27 mouse cellular contexts compared by ENCODE assay signal in the genomic region with DNA sequence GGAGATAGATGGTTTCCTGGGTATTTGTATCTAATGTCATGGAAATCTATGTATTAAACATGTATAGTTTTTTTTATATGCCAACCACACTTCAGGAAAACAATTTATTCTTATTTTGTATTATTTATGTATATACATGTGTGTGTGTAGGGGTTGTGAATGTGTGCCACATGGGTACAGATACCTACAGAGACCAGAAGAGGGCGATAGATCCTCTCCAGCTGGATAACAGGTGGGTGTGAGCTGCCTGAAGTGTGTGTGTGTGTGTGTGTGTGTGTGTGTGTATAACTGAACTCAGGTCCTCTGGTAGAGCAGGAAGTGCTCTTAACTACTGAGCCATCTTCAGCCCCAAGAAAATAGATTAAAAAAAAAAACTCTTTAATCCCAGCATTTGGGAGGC. TPM values are rescaled to one million over a fixed set of nuclear protein-coding genes. Genes with fewer than 3 reads are reported as not detected.
DNase-seq lines count a peak whose midpoint lies in the region; ATAC-seq and TF ChIP-seq lines count a peak whose summit lies in the region.
"Had no signal": no experiment of that assay in that cellular context is flagged by ENCODE, and none has a peak within 500 bp of the region (broad histone marks: within the 10 kb centered on the region; RNA-seq: fewer than 3 reads in every experiment).

No protein-coding gene starts in this region.

- TF ChIP-seq POLR2A in heart, adult 2 months (IDR thresholded peaks at IDR 0.05; ENCODE audit: insufficient read depth, low read depth, low read length) = no peak
- no peak for TF ChIP-seq POLR2A in liver, adult 2 months (IDR thresholded peaks at IDR 0.05; ENCODE audit: extremely low read depth, insufficient read depth, low read length)

- 0 out of 2 replicates have a peak, but pooled peaks cover 13% of the 10 kb centered on the region for H3K9me3 ChIP-seq in liver, embryonic 12.5 days (replicated peaks)
- H3K9me3 ChIP-seq: embryonic facial prominence, embryonic 15.5 days; limb, embryonic 15.5 days; stomach, embryonic 15.5 days had no signal

- H3K36me3 ChIP-seq in heart, adult 2 months (ENCODE audit: control insufficient read depth, insufficient read depth, low read length) = no peaks in the 10 kb centered on the region; the same call in 1 of the 2 replicates
- H3K36me3 ChIP-seq in liver, adult 2 months (ENCODE audit: control insufficient read depth, insufficient read depth, low read length) = no peaks in the 10 kb centered on the region
- no peaks in the 10 kb centered on the region for H3K36me3 ChIP-seq in liver, embryonic 12.5 days
- H3K36me3 ChIP-seq: embryonic facial prominence, embryonic 15.5 days; heart, embryonic 13.5 days; limb, embryonic 15.5 days; midbrain, embryonic 10.5 days; stomach, embryonic 15.5 days had no signal

- no peaks in the 10 kb centered on the region for H3K79me2 ChIP-seq in heart, adult 2 months (replicated peaks; ENCODE audit: control insufficient read depth, insufficient read depth, low read length)
- no peaks in the 10 kb centered on the region for H3K79me2 ChIP-seq in liver, adult 2 months (ENCODE audit: control insufficient read depth, insufficient read depth, low read length)

- no peaks in the 10 kb centered on the region for H3K27me3 ChIP-seq in heart, adult 2 months (ENCODE audit: control insufficient read depth, insufficient read depth, low read length)
- no peaks in the 10 kb centered on the region for H3K27me3 ChIP-seq in liver, adult 2 months (ENCODE audit: control insufficient read depth, insufficient read depth, low read length)
- no peaks in the 10 kb centered on the region for H3K27me3 ChIP-seq in liver, embryonic 12.5 days (replicated peaks)
- H3K27me3 ChIP-seq: embryonic facial prominence, embryonic 15.5 days; heart, embryonic 13.5 days; limb, embryonic 15.5 days; stomach, embryonic 15.5 days had no signal

- H3K27ac ChIP-seq in heart, adult 2 months = no peak overlapping the region
- H3K27ac ChIP-seq in liver, adult 2 months (replicated peaks; ENCODE audit: insufficient read depth, low read depth, low read length) = no peak overlapping the region
- no peak overlapping the region for H3K27ac ChIP-seq in liver, embryonic 12.5 days
- H3K27ac ChIP-seq: embryonic facial prominence, embryonic 15.5 days; heart, embryonic 13.5 days; limb, embryonic 15.5 days; midbrain, embryonic 10.5 days; stomach, embryonic 15.5 days had no signal

- H3K4me2 ChIP-seq in liver, embryonic 12.5 days = no peak overlapping the region
- H3K4me2 ChIP-seq: embryonic facial prominence, embryonic 15.5 days; heart, embryonic 13.5 days; limb, embryonic 15.5 days; stomach, embryonic 15.5 days had no signal

- peaks cover 10% of the 10 kb centered on the region for H3K4me1 ChIP-seq in heart, adult 2 months (ENCODE audit: control insufficient read depth, insufficient read depth, low read length)
- H3K4me1 ChIP-seq in liver, adult 2 months (ENCODE audit: control insufficient read depth, insufficient read depth, low read length) = peaks cover 26% of the 10 kb centered on the region
- peaks cover 35% of the 10 kb centered on the region for H3K4me1 ChIP-seq in liver, embryonic 12.5 days

- no peak for TF ChIP-seq EP300 in heart, adult 2 months (IDR thresholded peaks at IDR 0.05; ENCODE audit: insufficient read depth, low read depth, low read length)

- no peak for ATAC-seq in liver, embryonic 12.5 days
- ATAC-seq in activated CD4-positive, CD25-positive, alpha-beta regulatory T cell, adult 4 months = no peak
- ATAC-seq: forebrain, embryonic 14.5 days; inflammation-experienced regulatory T-cells, adult 6 months had no signal

- peak; percentile 24; the same call in 1 of the 2 replicates for TF ChIP-seq CTCF in heart, adult 2 months (IDR thresholded peaks at IDR 0.05)
- peak; percentile 20; the same call in 1 of the 2 replicates for TF ChIP-seq CTCF in liver, adult 2 months (IDR thresholded peaks at IDR 0.05; ENCODE audit: low read depth, low read length)

- no peak overlapping the region for H3K4me3 ChIP-seq in heart, adult 2 months
- no peak overlapping the region for H3K4me3 ChIP-seq in liver, adult 2 months (ENCODE audit: insufficient read depth, low read depth, low read length)
- no peak overlapping the region for H3K4me3 ChIP-seq in liver, embryonic 12.5 days
- H3K4me3 ChIP-seq: embryonic facial prominence, embryonic 15.5 days; heart, embryonic 13.5 days; limb, embryonic 15.5 days; midbrain, embryonic 10.5 days; stomach, embryonic 15.5 days had no signal

- DNase-seq in heart, adult 2 months = no peak
- no peak for DNase-seq in heart, adult 8-10 months (ENCODE audit: low spot score)
- no peak for DNase-seq in liver, adult 2 months (ENCODE audit: extremely low read depth, low read depth, low spot score)
- DNase-seq in A20 (ENCODE audit: low read depth, low spot score) = peak; percentile 44
- DNase-seq in T-cell, adult 2 months (ENCODE audit: low spot score) = peak; percentile 23
- no peak for DNase-seq in layer of hippocampus, adult 9-10 months (ENCODE audit: low spot score)
- DNase-seq: adrenal gland, postnatal 36 days; cerebellum, adult 9-11 months; gastrocnemius, postnatal 14 days; heart, adult 11 months; heart, postnatal 14 days; kidney, postnatal 4 days; left cerebral cortex, postnatal 4 days; lung, postnatal 10 days; retina, postnatal 1 day; right cerebral cortex, postnatal 25 days; thymus, adult 18-20 months; thymus, postnatal 4 days had no signal

- no peak overlapping the region for H3K9ac ChIP-seq in heart, adult 2 months (ENCODE audit: low read depth, low read length)
- H3K9ac ChIP-seq in liver, adult 2 months (ENCODE audit: low read depth, low read length) = no peak overlapping the region
- no peak overlapping the region for H3K9ac ChIP-seq in liver, embryonic 12.5 days
- H3K9ac ChIP-seq: embryonic facial prominence, embryonic 15.5 days; heart, embryonic 13.5 days; limb, embryonic 15.5 days; stomach, embryonic 15.5 days had no signal

- 84% methylated on average over 1 of the region's 1 CpGs for WGBS in heart, adult 2 months
- 92% methylated on average over 1 of the region's 1 CpGs for WGBS in liver, adult 2 months
- 59% methylated on average over 1 of the region's 1 CpGs for WGBS in liver, embryonic 12.5 days (ENCODE audit: insufficient replicate concordance)

- intact Hi-C loops in heart, adult 2 months (cut with DNase I) = no loop called here

RNA-seq across cellular contexts. Expression of a gene that starts 5.1 kb away (rescaled TPM):
- total RNA-seq in heart, adult 2 months (2021) = 1,000 to 10,000 TPM in 1 of 2 experiments, 100 to 1,000 TPM in 1; 987 to 1,141 TPM
- polyA plus RNA-seq in heart, adult 2 months (2012; rRNA removed) = 422 and 713 TPM in 2 replicates
- 1,000 to 10,000 TPM; 1,103 to 1,162 (median 1,146) TPM for total RNA-seq in heart, adult 8-10 months (2022)
- total RNA-seq in liver, adult 2 months (2014; rRNA removed) = 213 and 220 TPM in 2 replicates
- polyA plus RNA-seq in liver, adult 2 months (2012; rRNA removed) = 71.7 and 75.9 TPM in 2 replicates
- 156 and 159 TPM in 2 replicates for polyA plus RNA-seq in liver, embryonic 12.5 days (2016; fragmentation: Nextera tagmentation; extraction: Ambion mirVana)
- polyA plus RNA-seq in activated CD4-positive, CD25-positive, alpha-beta regulatory T cell, adult 4 months (2017; shearing (Covaris generic)) = 10 to 100 TPM; 90.3 to 94.9 TPM

RNA-seq across cellular contexts. Expression of a gene that starts 40.6 kb away (rescaled TPM):
- total RNA-seq in heart, adult 2 months (2021) = 10 to 100 TPM; 71.1 to 73.9 TPM
- polyA plus RNA-seq in heart, adult 2 months (2012; rRNA removed) = 96.3 and 140 TPM in 2 replicates
- 10 to 100 TPM; 69.8 to 70.9 (median 70.0) TPM for total RNA-seq in heart, adult 8-10 months (2022)
- 110 and 121 TPM in 2 replicates for total RNA-seq in liver, adult 2 months (2014; rRNA removed)
- polyA plus RNA-seq in liver, adult 2 months (2012; rRNA removed) = 111 and 123 TPM in 2 replicates
- polyA plus RNA-seq in liver, embryonic 12.5 days (2016; fragmentation: Nextera tagmentation; extraction: Ambion mirVana) = 72.5 and 76.4 TPM in 2 replicates
- polyA plus RNA-seq in activated CD4-positive, CD25-positive, alpha-beta regulatory T cell, adult 4 months (2017; shearing (Covaris generic)) = 10 to 100 TPM; 38.9 to 49.8 TPM

Comparison
In these comparisons a context has a peak if more than half of its experiments do, and no peak if none do; other contexts are left out.
1. DNase-seq: peak in A20 (single experiment) and T-cell, adult 2 months (single experiment); none in heart, adult 2 months (0 of 2), heart, adult 8-10 months (single experiment), liver, adult 2 months (single experiment) and layer of hippocampus, adult 9-10 months (single experiment).